Mouse (Mus musculus): ENCODE results near the gene Arhgdib. TPM values are rescaled to one million over a fixed set of nuclear protein-coding genes. Genes with fewer than 3 reads are reported as not detected.

Gene Arhgdib
- total RNA-seq (2021) (10 to 100 TPM; 24.0 to 30.4 TPM), polyA plus RNA-seq (2012; rRNA removed) (41.7 and 57.6 TPM in 2 replicates)
- long read RNA-seq, transcript Arhgdib-201 (6 exons, 1,193 nt) = major isoform, 12 of 23 reads
- long read RNA-seq, transcript Arhgdib-203 (6 exons, 1,153 nt) = minor isoform, 5 of 23 reads
- long read RNA-seq, partial matches to known transcripts = 1 of 23 reads
- long read RNA-seq, other reads (novel, unspliced or antisense) = 2 of 23 reads

GRCm38 (mm10) chr6:136941051-136942021 lies at the start of gene Arhgdib:
Gene Arhgdib, minus strand, starts transcription at chr6:136941899.
- H3K27me3 ChIP-seq (ENCODE audit: control insufficient read depth, insufficient read depth, low read length) = no peaks in the 10 kb centered on the region
- H3K79me2 ChIP-seq (replicated peaks; ENCODE audit: control insufficient read depth, insufficient read depth, low read length) = no peaks in the 10 kb centered on the region
- H3K4me3 ChIP-seq = peak within 1 kb of the TSS; percentile 28
- H3K27ac ChIP-seq = peak within 1 kb of the TSS; percentile 85
- intact Hi-C loops (cut with DNase I) = no loop called here
- DNase-seq = peak; percentile 64 to 71
- 23% methylated on average over 12 of the region's 12 CpGs for WGBS
- peak; percentile 53 for TF ChIP-seq POLR2A (IDR thresholded peaks at IDR 0.05; ENCODE audit: insufficient read depth, low read depth, low read length)
- TF ChIP-seq CTCF (IDR thresholded peaks at IDR 0.05) = no peak
- peak; percentile 55; the same call in 1 of the 2 replicates for TF ChIP-seq EP300 (IDR thresholded peaks at IDR 0.05; ENCODE audit: insufficient read depth, low read depth, low read length)
- H3K4me1 ChIP-seq (ENCODE audit: control insufficient read depth, insufficient read depth, low read length) = peaks cover 10% of the 10 kb centered on the region
- peak within 1 kb of the TSS; percentile 62 for H3K9ac ChIP-seq (ENCODE audit: low read depth, low read length)
- H3K36me3 ChIP-seq (ENCODE audit: control insufficient read depth, insufficient read depth, low read length) = no peaks in the 10 kb centered on the region; the same call in 1 of the 2 replicates

DNA sequence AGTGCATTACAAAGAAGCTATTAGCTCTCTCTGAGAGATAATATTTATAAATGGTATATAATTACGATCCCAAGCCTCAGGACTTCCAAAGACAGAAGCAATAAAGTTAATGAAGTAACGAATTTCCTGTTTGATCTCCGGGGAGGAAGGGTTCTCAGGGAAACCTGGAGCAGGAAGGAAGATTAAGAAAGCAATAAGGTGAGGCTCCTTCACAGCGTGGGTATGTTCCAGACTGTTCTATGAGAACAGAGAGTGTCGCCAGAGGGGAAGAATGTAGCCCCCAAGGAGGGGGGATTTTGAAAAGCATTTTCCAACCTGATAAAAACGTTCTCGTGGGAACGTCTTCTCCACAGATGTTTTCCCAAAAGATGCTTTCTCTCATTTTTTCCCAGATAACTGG lies 48.9 kb upstream of the Arhgdib start:
- peak overlapping the region; percentile 52 for H3K27ac ChIP-seq
- no peak for TF ChIP-seq POLR2A (IDR thresholded peaks at IDR 0.05; ENCODE audit: insufficient read depth, low read depth, low read length)
- TF ChIP-seq CTCF (IDR thresholded peaks at IDR 0.05) = no peak
- TF ChIP-seq EP300 (IDR thresholded peaks at IDR 0.05; ENCODE audit: insufficient read depth, low read depth, low read length) = no peak
- H3K4me1 ChIP-seq (ENCODE audit: control insufficient read depth, insufficient read depth, low read length) = no peaks in the 10 kb centered on the region
- no peak overlapping the region for H3K9ac ChIP-seq (ENCODE audit: low read depth, low read length)
- no peak for DNase-seq
- no peak overlapping the region for H3K4me3 ChIP-seq
- no peaks in the 10 kb centered on the region for H3K27me3 ChIP-seq (ENCODE audit: control insufficient read depth, insufficient read depth, low read length)
- no peaks in the 10 kb centered on the region for H3K36me3 ChIP-seq (ENCODE audit: control insufficient read depth, insufficient read depth, low read length)
- intact Hi-C loops (cut with DNase I) = no loop called here
- no peaks in the 10 kb centered on the region for H3K79me2 ChIP-seq (replicated peaks; ENCODE audit: control insufficient read depth, insufficient read depth, low read length)
- 37% methylated on average over 8 of the region's 8 CpGs for WGBS

DNA sequence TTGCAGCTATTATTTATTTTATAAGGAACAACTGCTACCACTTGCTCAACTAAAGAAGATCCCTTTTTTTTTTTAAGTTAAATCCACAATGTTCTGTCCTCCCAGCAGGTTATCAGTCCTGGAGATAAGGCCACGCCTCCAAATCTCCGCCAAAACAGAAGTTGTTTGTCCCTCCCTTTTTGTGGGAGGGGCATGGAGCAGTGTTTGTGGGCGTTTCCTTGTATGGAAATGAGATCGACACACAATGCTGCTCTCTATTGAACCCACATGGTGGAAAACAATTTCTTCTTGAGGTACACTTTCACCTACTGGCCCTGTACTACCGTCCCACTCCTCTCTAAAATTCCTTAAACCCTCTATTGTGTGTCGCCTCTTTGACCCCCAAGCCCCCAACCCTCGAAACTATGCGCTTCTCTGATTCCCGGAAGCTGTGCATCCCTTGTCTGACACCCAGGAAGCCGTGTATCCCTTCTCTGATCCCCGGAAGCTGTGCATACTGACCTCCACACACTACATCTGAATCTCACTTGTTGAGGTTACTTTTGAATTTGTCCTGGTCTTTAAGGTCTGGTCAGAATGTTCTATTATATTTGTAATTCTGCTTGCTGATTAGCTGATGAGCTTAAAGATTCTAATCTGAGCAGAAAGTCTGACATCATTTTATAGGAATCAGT lies 48.3 kb upstream of the Arhgdib start:
- Histone ChIP-seq H3K27me3 (ENCODE audit: control insufficient read depth, insufficient read depth, low read length) (no peaks in the 10 kb centered on the region), H3K27ac (peak overlapping the region; percentile 52), H3K4me1 (ENCODE audit: control insufficient read depth, insufficient read depth, low read length) (no peaks in the 10 kb centered on the region), H3K79me2 (replicated peaks; ENCODE audit: control insufficient read depth, insufficient read depth, low read length) (no peaks in the 10 kb centered on the region), H3K4me3 (no peak overlapping the region), H3K9ac (ENCODE audit: low read depth, low read length) (no peak overlapping the region), H3K36me3 (ENCODE audit: control insufficient read depth, insufficient read depth, low read length) (no peaks in the 10 kb centered on the region)
- WGBS = 38% methylated on average over 11 of the region's 11 CpGs
- no peak for DNase-seq
- intact Hi-C loops (cut with DNase I) = loop anchor here (10.0 kb wide), 1 partner anchor 365 kb away; no protein-coding TSS in a partner anchor
- TF ChIP-seq POLR2A (IDR thresholded peaks at IDR 0.05; ENCODE audit: insufficient read depth, low read depth, low read length) (no peak), CTCF (IDR thresholded peaks at IDR 0.05) (no peak), EP300 (IDR thresholded peaks at IDR 0.05; ENCODE audit: insufficient read depth, low read depth, low read length) (no peak)

DNA sequence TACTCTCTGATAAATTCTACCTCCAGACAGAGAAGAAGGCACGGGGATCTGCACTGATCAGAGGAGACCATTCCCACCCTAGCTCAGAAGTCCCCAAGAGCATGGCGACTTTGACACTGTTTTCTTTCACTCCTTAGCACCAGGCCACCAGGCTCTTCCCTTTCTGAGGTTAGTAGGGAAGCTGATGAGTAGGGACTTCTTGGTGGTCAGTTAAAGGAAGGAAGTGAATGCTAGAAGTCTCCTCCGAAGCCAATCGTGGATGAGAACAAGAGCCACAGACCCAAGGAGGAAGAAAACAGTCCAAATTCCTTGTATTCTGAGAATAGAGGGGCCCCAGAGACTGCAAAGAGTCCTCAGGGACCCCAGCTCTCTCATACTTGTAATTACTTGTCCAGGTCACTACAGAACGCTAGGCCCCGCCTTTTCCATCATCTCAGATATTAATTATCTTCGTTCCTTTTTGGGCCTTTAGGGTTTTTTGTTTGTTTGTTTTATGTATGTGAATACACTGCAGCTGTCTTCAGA lies 46.9 kb upstream of the Arhgdib start:
- WGBS = 70% methylated on average over 7 of the region's 7 CpGs
- TF ChIP-seq EP300 (IDR thresholded peaks at IDR 0.05; ENCODE audit: insufficient read depth, low read depth, low read length) = no peak
- no peak for TF ChIP-seq POLR2A (IDR thresholded peaks at IDR 0.05; ENCODE audit: insufficient read depth, low read depth, low read length)
- no peak for TF ChIP-seq CTCF (IDR thresholded peaks at IDR 0.05)
- DNase-seq = peak in 1 of 2 experiments; percentile 24
- Histone ChIP-seq H3K36me3 (ENCODE audit: control insufficient read depth, insufficient read depth, low read length) (no peaks in the 10 kb centered on the region), H3K9ac (ENCODE audit: low read depth, low read length) (no peak overlapping the region), H3K79me2 (replicated peaks; ENCODE audit: control insufficient read depth, insufficient read depth, low read length) (no peaks in the 10 kb centered on the region), H3K27ac (peak overlapping the region; percentile 26; the same call in 1 of the 2 replicates), H3K4me1 (ENCODE audit: control insufficient read depth, insufficient read depth, low read length) (no peaks in the 10 kb centered on the region), H3K4me3 (no peak overlapping the region), H3K27me3 (ENCODE audit: control insufficient read depth, insufficient read depth, low read length) (no peaks in the 10 kb centered on the region)
- intact Hi-C loops (cut with DNase I) = loop anchor here (10.0 kb wide), 1 partner anchor 364 kb away; no protein-coding TSS in a partner anchor

DNA sequence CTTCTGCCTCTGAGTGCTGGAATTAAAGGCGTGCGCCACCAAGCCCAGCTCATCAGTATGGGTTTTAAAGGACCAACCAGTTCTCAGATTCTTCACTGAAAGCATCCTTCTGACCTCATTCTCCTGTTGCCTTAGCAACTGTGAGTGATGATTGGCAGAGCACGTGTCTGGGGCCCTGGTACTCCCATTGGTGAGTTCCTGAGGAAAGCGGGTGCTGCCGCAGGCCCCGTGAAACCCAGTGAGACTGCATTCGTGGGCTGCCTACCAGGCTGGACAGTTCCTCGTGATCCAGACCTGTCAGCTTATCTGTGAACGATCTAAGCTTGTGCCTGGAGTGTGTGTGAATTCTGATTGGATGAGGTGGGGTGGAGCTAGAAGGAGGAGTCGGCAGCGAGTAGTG lies 45.0 kb upstream of the Arhgdib start:
- H3K27ac ChIP-seq = no peak overlapping the region
- H3K36me3 ChIP-seq (ENCODE audit: control insufficient read depth, insufficient read depth, low read length) = no peaks in the 10 kb centered on the region
- intact Hi-C loops (cut with DNase I) = loop anchor here (10.0 kb wide), 1 partner anchor 362 kb away; no protein-coding TSS in a partner anchor
- no peak overlapping the region for H3K9ac ChIP-seq (ENCODE audit: low read depth, low read length)
- no peak for DNase-seq
- H3K79me2 ChIP-seq (replicated peaks; ENCODE audit: control insufficient read depth, insufficient read depth, low read length) = no peaks in the 10 kb centered on the region
- H3K27me3 ChIP-seq (ENCODE audit: control insufficient read depth, insufficient read depth, low read length) = no peaks in the 10 kb centered on the region
- H3K4me3 ChIP-seq = no peak overlapping the region
- no peaks in the 10 kb centered on the region for H3K4me1 ChIP-seq (ENCODE audit: control insufficient read depth, insufficient read depth, low read length)
- no peak for TF ChIP-seq EP300 (IDR thresholded peaks at IDR 0.05; ENCODE audit: insufficient read depth, low read depth, low read length)
- TF ChIP-seq CTCF (IDR thresholded peaks at IDR 0.05) = no peak
- TF ChIP-seq POLR2A (IDR thresholded peaks at IDR 0.05; ENCODE audit: insufficient read depth, low read depth, low read length) = no peak
- 74% methylated on average over 11 of the region's 11 CpGs for WGBS

Measured in heart, adult 2 months (tissue).